Mouse (Mus musculus): ENCODE measurements around the gene Fig4.

The Fig4 gene

GRCm38 (mm10) chr10:41302689-41303431 lies at the start of gene Fig4:
TSS of gene Fig4 (minus strand) at chr10:41303260.
- peak; percentile 82 for ATAC-seq (ENCODE audit: insufficient number of reproducible peaks, low FRiP score, low TSS enrichment)

- ATAC-seq (ENCODE audit: insufficient number of reproducible peaks, low FRiP score, low TSS enrichment): no peak
These were observed 38.3 kb upstream of the Fig4 start for GRCm38 (mm10) chr10:41341346-41341745.

- no peak for ATAC-seq (ENCODE audit: insufficient number of reproducible peaks, low FRiP score, low TSS enrichment)
These were observed 29.5 kb upstream of the Fig4 start for GRCm38 (mm10) chr10:41332533-41333043.

- ATAC-seq (ENCODE audit: insufficient number of reproducible peaks, low FRiP score, low TSS enrichment): no peak
These were observed 12.8 kb upstream of the Fig4 start for GRCm38 (mm10) chr10:41315866-41316265.

GRCm38 (mm10) chr10:41308205-41308604 lies 5.1 kb upstream of the Fig4 start:
- ATAC-seq (ENCODE audit: insufficient number of reproducible peaks, low FRiP score, low TSS enrichment): no peak

- no peak for ATAC-seq (ENCODE audit: insufficient number of reproducible peaks, low FRiP score, low TSS enrichment)
These were observed 1.9 kb upstream of the Fig4 start for GRCm38 (mm10) chr10:41304961-41305455.

- ATAC-seq (ENCODE audit: insufficient number of reproducible peaks, low FRiP score, low TSS enrichment): peak; percentile 86
These were observed 782 bp upstream of the Fig4 start, which contains the start of gene Ak9 for GRCm38 (mm10) chr10:41303639-41304444. TSS of gene Ak9 (plus strand) at chr10:41303980.

GRCm38 (mm10) chr10:41300161-41300560 lies 2.9 kb downstream of the Fig4 start:
- ATAC-seq (ENCODE audit: insufficient number of reproducible peaks, low FRiP score, low TSS enrichment): no peak

- ATAC-seq (ENCODE audit: insufficient number of reproducible peaks, low FRiP score, low TSS enrichment): peak; percentile 83
These were observed 7.9 kb downstream of the Fig4 start for GRCm38 (mm10) chr10:41295145-41295544.

- ATAC-seq (ENCODE audit: insufficient number of reproducible peaks, low FRiP score, low TSS enrichment): peak; percentile 41; the same call in 1 of the 2 replicates
These were observed 8.3 kb downstream of the Fig4 start for GRCm38 (mm10) chr10:41294734-41295133.

GRCm38 (mm10) chr10:41293019-41293418 lies 10.0 kb downstream of the Fig4 start:
- ATAC-seq (ENCODE audit: insufficient number of reproducible peaks, low FRiP score, low TSS enrichment): no peak

GRCm38 (mm10) chr10:41291021-41291420 lies 12.0 kb downstream of the Fig4 start:
- ATAC-seq (ENCODE audit: insufficient number of reproducible peaks, low FRiP score, low TSS enrichment): no peak

- ATAC-seq (ENCODE audit: insufficient number of reproducible peaks, low FRiP score, low TSS enrichment): peak; percentile 79
These were observed 14.2 kb downstream of the Fig4 start for GRCm38 (mm10) chr10:41288771-41289415.

- no peak for ATAC-seq (ENCODE audit: insufficient number of reproducible peaks, low FRiP score, low TSS enrichment)
These were observed 15.0 kb downstream of the Fig4 start for GRCm38 (mm10) chr10:41288074-41288473.

- no peak for ATAC-seq (ENCODE audit: insufficient number of reproducible peaks, low FRiP score, low TSS enrichment)
These were observed 15.4 kb downstream of the Fig4 start for GRCm38 (mm10) chr10:41287618-41288017.

GRCm38 (mm10) chr10:41282086-41282485 lies 21.0 kb downstream of the Fig4 start:
- ATAC-seq (ENCODE audit: insufficient number of reproducible peaks, low FRiP score, low TSS enrichment): no peak

GRCm38 (mm10) chr10:41280796-41281195 lies 22.3 kb downstream of the Fig4 start:
- no peak for ATAC-seq (ENCODE audit: insufficient number of reproducible peaks, low FRiP score, low TSS enrichment)

GRCm38 (mm10) chr10:41280177-41280576 lies 22.9 kb downstream of the Fig4 start:
- ATAC-seq (ENCODE audit: insufficient number of reproducible peaks, low FRiP score, low TSS enrichment): no peak

GRCm38 (mm10) chr10:41278808-41279207 lies 24.3 kb downstream of the Fig4 start:
- no peak for ATAC-seq (ENCODE audit: insufficient number of reproducible peaks, low FRiP score, low TSS enrichment)

- peak; percentile 58 for ATAC-seq (ENCODE audit: insufficient number of reproducible peaks, low FRiP score, low TSS enrichment)
These were observed 28.2 kb downstream of the Fig4 start for GRCm38 (mm10) chr10:41274871-41275270.

GRCm38 (mm10) chr10:41271860-41272259 lies 31.2 kb downstream of the Fig4 start:
- no peak for ATAC-seq (ENCODE audit: insufficient number of reproducible peaks, low FRiP score, low TSS enrichment)

Data from cerebellum, adult (tissue).